Mouse (Mus musculus) gastrocnemius, adult 8-10 months (tissue): Measurements from ENCODE around the gene Aldh9a1. TPM values are rescaled to one million over a fixed set of nuclear protein-coding genes. Genes with fewer than 3 reads are reported as not detected.

ENCODE experiments used
- microRNA-seq: library from miRNA; unstranded; fragments of <30 nt; microRNA quantifications from one replicate; pipeline ENCODE4 v1.2.0, GENCODE M21; 2022
- total RNA-seq, 4 experiments: library from RNA; stranded (reverse); gene quantifications; 2 replicates each; pipeline ENCODE4 v1.2.4; 2022

Gene Aldh9a1
- total RNA-seq, 4 experiments from 2014 or later: 1.5 to 4.5 (median 3.4) TPM

Small RNAs within 50 kb of the gene (microRNA-seq; reads per million reads assigned to microRNA genes)
- not detected for gene Gm25911

Other genes with a start within 250 kb of the Aldh9a1 start
- gene Uck2, start 64.7 kb upstream of the Aldh9a1 start, total RNA-seq: 10 to 100 TPM; 14.2 to 17.6 (median 16.4) TPM
- 10 to 100 TPM; 36.6 to 41.4 (median 38.9) TPM for gene Tmco1, start 41.6 kb upstream of the Aldh9a1 start, total RNA-seq
- gene Mgst3, start 43.9 kb downstream of the Aldh9a1 start, total RNA-seq: 100 to 1,000 TPM; 127 to 180 (median 152) TPM
- 10 to 100 TPM in 2 of 4 experiments, 1 to 10 TPM in 2; 5.6 to 14.6 (median 9.2) TPM for gene Lrrc52, start 116.8 kb downstream of the Aldh9a1 start, total RNA-seq
- gene Rxrg, start 248.4 kb downstream of the Aldh9a1 start, total RNA-seq: 10 to 100 TPM; 57.8 to 71.7 (median 63.4) TPM